ENCODE assay signal across 22 mouse cellular contexts in genomic region chr6:94644641-94645040, GRCm38 (mm10). TPM values are rescaled to one million over a fixed set of nuclear protein-coding genes. Genes with fewer than 3 reads are reported as not detected.
DNase-seq lines count a peak whose midpoint lies in the region; ATAC-seq and TF ChIP-seq lines count a peak whose summit lies in the region.
"Had no signal": no experiment of that assay in that cellular context is flagged by ENCODE, and none has a peak within 500 bp of the region (broad histone marks: within the 10 kb centered on the region; RNA-seq: fewer than 3 reads in every experiment).

No protein-coding gene starts in this region.

- no peak for DNase-seq in embryonic facial prominence, embryonic 10.5 days (ENCODE audit: low spot score)
- peak; percentile 70 for DNase-seq in kidney, adult 2 months
- DNase-seq in kidney, postnatal 10 days: no peak
- DNase-seq in liver, adult 2 months (ENCODE audit: extremely low read depth, low read depth, low spot score): peak; percentile 62
- DNase-seq in liver, embryonic 11.5 days (ENCODE audit: low spot score): no peak
- no peak for DNase-seq in ovary, postnatal 14 days (ENCODE audit: low spot score)
- DNase-seq: adrenal gland, postnatal 25 days; cerebellum, adult 11-12 months; cerebellum, postnatal 14 days; gastrocnemius, postnatal 14 days; heart, postnatal 14 days; layer of hippocampus, postnatal 36 days; lung, postnatal 4 days; retina, postnatal 1 day had no signal

- TF ChIP-seq POLR2A in kidney, adult 2 months (IDR thresholded peaks at IDR 0.05; ENCODE audit: low read depth, low read length): no peak
- TF ChIP-seq POLR2A in liver, adult 2 months (IDR thresholded peaks at IDR 0.05; ENCODE audit: extremely low read depth, insufficient read depth, low read length): no peak

- H3K9me3 ChIP-seq in embryonic facial prominence, embryonic 13.5 days: no peaks in the 10 kb centered on the region
- H3K9me3 ChIP-seq in embryonic facial prominence, embryonic 10.5 days: no peaks in the 10 kb centered on the region
- no peaks in the 10 kb centered on the region for H3K9me3 ChIP-seq in liver, embryonic 11.5 days (ENCODE audit: control insufficient read depth, low read length)
- H3K9me3 ChIP-seq: forebrain, embryonic 10.5 days; hindbrain, embryonic 13.5 days; lung, embryonic 15.5 days; stomach, embryonic 15.5 days had no signal

- peaks cover 4% of the 10 kb centered on the region; the same call in 1 of the 2 replicates for H3K36me3 ChIP-seq in embryonic facial prominence, embryonic 13.5 days
- H3K36me3 ChIP-seq in embryonic facial prominence, embryonic 10.5 days (replicated peaks): peaks cover 6% of the 10 kb centered on the region
- H3K36me3 ChIP-seq in kidney, adult 2 months (ENCODE audit: control insufficient read depth, insufficient read depth, low read length): no peaks in the 10 kb centered on the region
- no peaks in the 10 kb centered on the region for H3K36me3 ChIP-seq in liver, adult 2 months (ENCODE audit: control insufficient read depth, insufficient read depth, low read length)
- H3K36me3 ChIP-seq in liver, embryonic 11.5 days (ENCODE audit: control insufficient read depth, insufficient read depth, low read length): no peaks in the 10 kb centered on the region
- H3K36me3 ChIP-seq: hindbrain, embryonic 13.5 days; lung, embryonic 15.5 days had no signal

- no peak overlapping the region for H3K4me2 ChIP-seq in embryonic facial prominence, embryonic 13.5 days
- no peak overlapping the region for H3K4me2 ChIP-seq in liver, embryonic 11.5 days
- H3K4me2 ChIP-seq: hindbrain, embryonic 13.5 days; lung, embryonic 15.5 days; stomach, embryonic 15.5 days had no signal

- H3K9ac ChIP-seq in embryonic facial prominence, embryonic 13.5 days: no peak overlapping the region
- H3K9ac ChIP-seq in liver, adult 2 months (ENCODE audit: low read depth, low read length): no peak overlapping the region
- no peak overlapping the region for H3K9ac ChIP-seq in liver, embryonic 11.5 days (ENCODE audit: low read depth, low read length)
- H3K9ac ChIP-seq: hindbrain, embryonic 13.5 days; liver, embryonic 14.5 days; lung, embryonic 15.5 days; stomach, embryonic 15.5 days had no signal

- H3K4me3 ChIP-seq in embryonic facial prominence, embryonic 13.5 days: no peak overlapping the region
- no peak overlapping the region for H3K4me3 ChIP-seq in embryonic facial prominence, embryonic 10.5 days
- H3K4me3 ChIP-seq in kidney, adult 2 months (ENCODE audit: insufficient read depth, low read depth, low read length): no peak overlapping the region
- no peak overlapping the region for H3K4me3 ChIP-seq in liver, adult 2 months (ENCODE audit: insufficient read depth, low read depth, low read length)
- H3K4me3 ChIP-seq in liver, embryonic 11.5 days (ENCODE audit: low read depth, low read length): no peak overlapping the region
- H3K4me3 ChIP-seq: forebrain, embryonic 10.5 days; hindbrain, embryonic 13.5 days; lung, embryonic 15.5 days; stomach, embryonic 15.5 days had no signal

- WGBS in embryonic facial prominence, embryonic 13.5 days: 33% methylated on average over 3 of the region's 3 CpGs
- 72% methylated on average over 3 of the region's 3 CpGs for WGBS in embryonic facial prominence, embryonic 10.5 days
- 34% methylated on average over 3 of the region's 3 CpGs for WGBS in kidney, adult 2 months
- WGBS in liver, adult 2 months: 38% methylated on average over 3 of the region's 3 CpGs
- WGBS in liver, embryonic 11.5 days: 66% methylated on average over 3 of the region's 3 CpGs

- peaks cover 25% of the 10 kb centered on the region for H3K79me2 ChIP-seq in liver, adult 2 months (ENCODE audit: control insufficient read depth, insufficient read depth, low read length)

- ATAC-seq in embryonic facial prominence, embryonic 13.5 days (ENCODE audit: insufficient number of reproducible peaks, insufficient read depth, low FRiP score, low TSS enrichment, low read depth): no peak
- ATAC-seq in liver, embryonic 11.5 days (replicated peaks; ENCODE audit: low FRiP score): no peak
- ATAC-seq: activated CD4-positive, CD25-positive, alpha-beta regulatory T cell, adult 4 months; CD4-positive, CD25-positive, alpha-beta regulatory T cell, adult 4 months had no signal

- TF ChIP-seq CTCF in kidney, adult 2 months (conservative IDR thresholded peaks at IDR 0.05; ENCODE audit: insufficient read depth, insufficient read length, low read depth, low read length): no peak
- TF ChIP-seq CTCF in liver, adult 2 months (IDR thresholded peaks at IDR 0.05; ENCODE audit: low read depth, low read length): no peak

- H3K27ac ChIP-seq in embryonic facial prominence, embryonic 13.5 days: peak overlapping the region; percentile 55; the same call in 1 of the 2 replicates
- no peak overlapping the region for H3K27ac ChIP-seq in embryonic facial prominence, embryonic 10.5 days (replicated peaks)
- 0 out of 2 replicates have a peak overlapping the region, but pooled peaks have one; percentile 42 for H3K27ac ChIP-seq in kidney, adult 2 months (ENCODE audit: insufficient read depth, low read depth, low read length)
- H3K27ac ChIP-seq in liver, adult 2 months (replicated peaks; ENCODE audit: insufficient read depth, low read depth, low read length): no peak overlapping the region
- no peak overlapping the region for H3K27ac ChIP-seq in liver, embryonic 11.5 days (ENCODE audit: low read depth, low read length)
- H3K27ac ChIP-seq: forebrain, embryonic 10.5 days; hindbrain, embryonic 13.5 days; liver, embryonic 14.5 days; lung, embryonic 15.5 days; stomach, embryonic 15.5 days had no signal

- H3K4me1 ChIP-seq in embryonic facial prominence, embryonic 13.5 days: peaks cover 72% of the 10 kb centered on the region
- peaks cover 79% of the 10 kb centered on the region for H3K4me1 ChIP-seq in embryonic facial prominence, embryonic 10.5 days
- H3K4me1 ChIP-seq in kidney, adult 2 months (ENCODE audit: control insufficient read depth, insufficient read depth, low read length): peaks cover 35% of the 10 kb centered on the region
- peaks cover 34% of the 10 kb centered on the region for H3K4me1 ChIP-seq in liver, adult 2 months (ENCODE audit: control insufficient read depth, insufficient read depth, low read length)
- H3K4me1 ChIP-seq in liver, embryonic 11.5 days (replicated peaks; ENCODE audit: control insufficient read depth, insufficient read depth, low read length): 0 out of 2 replicates have a peak, but pooled peaks cover 8% of the 10 kb centered on the region

- H3K27me3 ChIP-seq in embryonic facial prominence, embryonic 13.5 days: no peaks in the 10 kb centered on the region
- no peaks in the 10 kb centered on the region for H3K27me3 ChIP-seq in embryonic facial prominence, embryonic 10.5 days (replicated peaks; ENCODE audit: low read depth, poor library complexity, severe bottlenecking)
- no peaks in the 10 kb centered on the region for H3K27me3 ChIP-seq in kidney, adult 2 months (replicated peaks; ENCODE audit: control insufficient read depth, insufficient read depth, low read length)
- H3K27me3 ChIP-seq in liver, adult 2 months (ENCODE audit: control insufficient read depth, insufficient read depth, low read length): no peaks in the 10 kb centered on the region
- H3K27me3 ChIP-seq in liver, embryonic 11.5 days (replicated peaks; ENCODE audit: control insufficient read depth, insufficient read depth, low read length): no peaks in the 10 kb centered on the region; the same call in 1 of the 2 replicates
- H3K27me3 ChIP-seq: hindbrain, embryonic 13.5 days; lung, embryonic 15.5 days; stomach, embryonic 15.5 days had no signal

RNA-seq across cellular contexts. Expression of gene Lrig1, which starts 55.3 kb away (rescaled TPM):
- 17.4 and 18.9 TPM in 2 replicates for polyA plus RNA-seq in embryonic facial prominence, embryonic 13.5 days (2015; fragmentation: Nextera tagmentation; extraction: Ambion mirVana)
- 11.7 and 11.8 TPM in 2 replicates for polyA plus RNA-seq in embryonic facial prominence, embryonic 10.5 days (2016; fragmentation: Nextera tagmentation; extraction: Ambion mirVana)
- polyA plus RNA-seq in kidney, adult 2 months (2012; rRNA removed): 12.1 and 14.1 TPM in 2 replicates
- total RNA-seq in liver, adult 2 months (2014; rRNA removed): 12.4 and 13.3 TPM in 2 replicates
- polyA plus RNA-seq in liver, adult 2 months (2012; rRNA removed): 12.9 and 14.8 TPM in 2 replicates
- polyA plus RNA-seq in liver, embryonic 11.5 days (2014; fragmentation: Nextera tagmentation; extraction: Ambion mirVana): 2.9 and 4.3 TPM in 2 replicates

Comparison
In these comparisons a context has a peak if more than half of its experiments do, and no peak if none do; other contexts are left out.
1. H3K27ac ChIP-seq: peak in embryonic facial prominence, embryonic 13.5 days (single experiment) and kidney, adult 2 months (single experiment); none in embryonic facial prominence, embryonic 10.5 days (single experiment), liver, adult 2 months (single experiment) and liver, embryonic 11.5 days (single experiment).
2. DNase-seq: peak in kidney, adult 2 months (single experiment) and liver, adult 2 months (single experiment); none in embryonic facial prominence, embryonic 10.5 days (single experiment), kidney, postnatal 10 days (single experiment), liver, embryonic 11.5 days (single experiment) and ovary, postnatal 14 days (single experiment).